Mouse (Mus musculus): ENCODE results near the gene Fntb. TPM values are rescaled to one million over a fixed set of nuclear protein-coding genes. Genes with fewer than 3 reads are reported as not detected.

Gene Fntb
- polyA plus RNA-seq, 1 experiment from 2014 or later, result 18.9 TPM

- WGBS, result 94% methylated on average over 11 of the region's 11 CpGs
- Histone ChIP-seq H3K9me3 (ENCODE audit: low read length) (no peaks in the 10 kb centered on the region), H3K27me3 (replicated peaks; ENCODE audit: insufficient read depth, low read length) (no peaks in the 10 kb centered on the region), H3K4me3 (ENCODE audit: low read depth, low read length) (no peak overlapping the region), H3K27ac (ENCODE audit: low read length) (no peak overlapping the region), H3K36me3 (ENCODE audit: insufficient read depth, low read length) (peaks cover 10% of the 10 kb centered on the region; the same call in 1 of the 2 replicates), H3K4me2 (replicated peaks; ENCODE audit: low read depth, low read length) (no peak overlapping the region), H3K4me1 (ENCODE audit: insufficient read depth, low read depth, low read length) (no peaks in the 10 kb centered on the region), H3K9ac (replicated peaks; ENCODE audit: low read depth) (no peak overlapping the region)
- TF ChIP-seq CTCF (IDR thresholded peaks at IDR 0.05) (no peak), EP300 (IDR thresholded peaks at IDR 0.05) (no peak)
- no peak for DNase-seq (ENCODE audit: low spot score)
- ATAC-seq, result no peak
Measured at GRCm38 (mm10) chr12:76916163-76916562, 150.8 kb downstream of the Fntb start.

- no peak overlapping the region for H3K27ac ChIP-seq (ENCODE audit: low read length)
- whole genome bisulfite sequencing, result 84% methylated on average over 6 of the region's 6 CpGs
- no peaks in the 10 kb centered on the region for H3K4me1 ChIP-seq (ENCODE audit: insufficient read depth, low read depth, low read length)
- peaks cover 9% of the 10 kb centered on the region; the same call in 1 of the 2 replicates for H3K36me3 ChIP-seq (ENCODE audit: insufficient read depth, low read length)
- no peak overlapping the region for H3K9ac ChIP-seq (replicated peaks; ENCODE audit: low read depth)
- no peak overlapping the region for H3K4me3 ChIP-seq (ENCODE audit: low read depth, low read length)
- no peak overlapping the region for H3K4me2 ChIP-seq (replicated peaks; ENCODE audit: low read depth, low read length)
- DNase-seq (ENCODE audit: low spot score), result no peak
- TF ChIP-seq CTCF (IDR thresholded peaks at IDR 0.05) (no peak), EP300 (IDR thresholded peaks at IDR 0.05) (no peak)
- no peaks in the 10 kb centered on the region for H3K9me3 ChIP-seq (ENCODE audit: low read length)
- H3K27me3 ChIP-seq (replicated peaks; ENCODE audit: insufficient read depth, low read length), result no peaks in the 10 kb centered on the region
- no peak for ATAC-seq
Measured at GRCm38 (mm10) chr12:76918113-76918512, 152.7 kb downstream of the Fntb start.

- H3K9me3 ChIP-seq (ENCODE audit: low read length), result no peaks in the 10 kb centered on the region
- DNase-seq (ENCODE audit: low spot score), result no peak
- H3K27me3 ChIP-seq (replicated peaks; ENCODE audit: insufficient read depth, low read length), result no peaks in the 10 kb centered on the region
- no peak overlapping the region for H3K4me2 ChIP-seq (replicated peaks; ENCODE audit: low read depth, low read length)
- 0 out of 2 replicates have a peak, but pooled peaks cover 5% of the 10 kb centered on the region for H3K36me3 ChIP-seq (ENCODE audit: insufficient read depth, low read length)
- H3K4me1 ChIP-seq (ENCODE audit: insufficient read depth, low read depth, low read length), result no peaks in the 10 kb centered on the region; the same call in 1 of the 2 replicates
- TF ChIP-seq EP300 (IDR thresholded peaks at IDR 0.05) (no peak), CTCF (IDR thresholded peaks at IDR 0.05) (no peak)
- H3K4me3 ChIP-seq (ENCODE audit: low read depth, low read length), result no peak overlapping the region
- WGBS, result 48% methylated on average over 3 of the region's 3 CpGs
- no peak overlapping the region for H3K9ac ChIP-seq (replicated peaks; ENCODE audit: low read depth)
- H3K27ac ChIP-seq (ENCODE audit: low read length), result no peak overlapping the region
- no peak for ATAC-seq
Measured at GRCm38 (mm10) chr12:76918855-76919254, 153.5 kb downstream of the Fntb start.

GRCm38 (mm10) chr12:76920398-76920797 lies 155.0 kb downstream of the Fntb start:
- H3K27me3 ChIP-seq (replicated peaks; ENCODE audit: insufficient read depth, low read length), result no peaks in the 10 kb centered on the region
- H3K9ac ChIP-seq (replicated peaks; ENCODE audit: low read depth), result no peak overlapping the region
- H3K4me3 ChIP-seq (ENCODE audit: low read depth, low read length), result no peak overlapping the region
- no peaks in the 10 kb centered on the region; the same call in 1 of the 2 replicates for H3K4me1 ChIP-seq (ENCODE audit: insufficient read depth, low read depth, low read length)
- WGBS, result 71% methylated on average over 6 of the region's 6 CpGs
- ATAC-seq (no peak), DNase-seq (ENCODE audit: low spot score) (no peak)
- no peaks in the 10 kb centered on the region for H3K9me3 ChIP-seq (ENCODE audit: low read length)
- TF ChIP-seq CTCF (IDR thresholded peaks at IDR 0.05), result no peak
- H3K27ac ChIP-seq (ENCODE audit: low read length), result no peak overlapping the region
- H3K36me3 ChIP-seq (ENCODE audit: insufficient read depth, low read length), result 0 out of 2 replicates have a peak, but pooled peaks cover 5% of the 10 kb centered on the region
- no peak overlapping the region for H3K4me2 ChIP-seq (replicated peaks; ENCODE audit: low read depth, low read length)

DNA sequence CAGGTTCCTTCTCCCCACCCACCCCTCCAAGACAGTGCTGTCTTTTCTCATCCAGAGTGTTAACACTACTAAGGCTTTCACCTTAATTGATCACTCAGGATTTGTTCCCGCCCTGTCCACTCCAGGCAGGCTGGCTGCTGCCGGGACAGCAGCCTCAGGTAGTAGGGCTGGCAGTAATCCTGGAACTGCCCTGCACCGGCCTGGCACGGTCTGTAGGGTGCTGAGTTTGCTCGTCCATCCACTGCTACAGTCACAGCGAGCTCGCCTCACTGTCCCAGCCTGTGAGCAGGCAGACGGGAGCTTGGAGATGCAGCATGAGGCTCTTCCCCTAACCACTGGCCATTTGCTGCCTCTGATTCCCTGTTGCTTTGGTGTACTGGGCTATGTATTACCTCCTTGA lies 155.6 kb downstream of the Fntb start:
- Histone ChIP-seq H3K27me3 (replicated peaks; ENCODE audit: insufficient read depth, low read length) (no peaks in the 10 kb centered on the region), H3K4me3 (ENCODE audit: low read depth, low read length) (no peak overlapping the region), H3K4me1 (ENCODE audit: insufficient read depth, low read depth, low read length) (no peaks in the 10 kb centered on the region; the same call in 1 of the 2 replicates), H3K9ac (replicated peaks; ENCODE audit: low read depth) (no peak overlapping the region), H3K4me2 (replicated peaks; ENCODE audit: low read depth, low read length) (no peak overlapping the region), H3K36me3 (ENCODE audit: insufficient read depth, low read length) (0 out of 2 replicates have a peak, but pooled peaks cover 5% of the 10 kb centered on the region), H3K27ac (ENCODE audit: low read length) (no peak overlapping the region), H3K9me3 (ENCODE audit: low read length) (no peaks in the 10 kb centered on the region)
- DNase-seq (ENCODE audit: low spot score) (no peak), ATAC-seq (no peak)
- WGBS, result 89% methylated on average over 8 of the region's 8 CpGs
- TF ChIP-seq EP300 (IDR thresholded peaks at IDR 0.05) (no peak), CTCF (IDR thresholded peaks at IDR 0.05) (no peak)

- Histone ChIP-seq H3K9me3 (ENCODE audit: low read length) (no peaks in the 10 kb centered on the region), H3K27ac (ENCODE audit: low read length) (no peak overlapping the region), H3K4me1 (ENCODE audit: insufficient read depth, low read depth, low read length) (no peaks in the 10 kb centered on the region; the same call in 1 of the 2 replicates), H3K27me3 (replicated peaks; ENCODE audit: insufficient read depth, low read length) (no peaks in the 10 kb centered on the region), H3K4me3 (ENCODE audit: low read depth, low read length) (no peak overlapping the region), H3K36me3 (ENCODE audit: insufficient read depth, low read length) (0 out of 2 replicates have a peak, but pooled peaks cover 5% of the 10 kb centered on the region), H3K4me2 (replicated peaks; ENCODE audit: low read depth, low read length) (no peak overlapping the region), H3K9ac (replicated peaks; ENCODE audit: low read depth) (no peak overlapping the region)
- DNase-seq (ENCODE audit: low spot score) (no peak), ATAC-seq (peak; percentile 41)
- 71% methylated on average over 8 of the region's 8 CpGs for WGBS
- no peak for TF ChIP-seq CTCF (IDR thresholded peaks at IDR 0.05)
- TF ChIP-seq EP300 (IDR thresholded peaks at IDR 0.05), result peak; percentile 24; the same call in 1 of the 2 replicates
Measured at GRCm38 (mm10) chr12:76923118-76923517, 157.7 kb downstream of the Fntb start.
